Mouse (Mus musculus): ENCODE data around the gene Thbs1. TPM values are rescaled to one million over a fixed set of nuclear protein-coding genes. Genes with fewer than 3 reads are reported as not detected.

The Thbs1 gene
- polyA plus RNA-seq (2015; fragmentation: Nextera tagmentation; extraction: Ambion mirVana), result 1.5 and 1.8 TPM in 2 replicates

DNA sequence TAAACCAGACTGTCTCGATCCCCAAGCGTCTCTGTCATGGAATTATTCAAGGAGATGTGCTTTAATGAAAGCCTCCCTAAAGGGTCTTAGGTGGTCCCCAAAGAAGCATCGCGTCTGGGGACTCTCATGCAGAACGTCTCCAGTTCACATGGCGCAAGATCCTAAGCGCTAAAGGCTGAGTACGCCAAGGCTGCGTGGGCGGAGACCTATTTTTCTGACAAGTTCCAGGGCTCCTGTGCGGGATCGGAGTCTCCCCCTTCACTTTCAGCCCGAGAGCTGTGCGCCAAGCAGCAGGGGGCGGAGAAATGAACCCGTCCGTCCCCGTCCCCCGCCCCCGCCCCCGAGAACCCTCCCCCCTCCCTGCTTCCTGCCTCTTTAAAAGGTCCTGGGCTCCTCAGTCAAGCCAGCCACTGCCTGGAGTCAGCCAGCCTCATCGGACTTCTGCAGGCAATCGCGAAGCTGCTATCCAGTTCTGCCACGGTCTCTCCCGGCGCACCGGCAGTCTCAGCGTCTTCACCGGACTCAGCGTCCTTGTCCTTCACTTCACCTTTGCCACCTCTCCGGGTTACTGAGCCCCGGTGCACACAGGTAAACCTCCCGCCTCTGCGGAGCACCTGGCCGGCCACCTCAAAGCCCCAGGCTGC, at the start of gene Thbs1:
Gene Thbs1, plus strand, starts transcription at position 389 of the 644 bp plus-strand sequence.
- peak; percentile 31 for DNase-seq (ENCODE audit: low spot score)

DNA sequence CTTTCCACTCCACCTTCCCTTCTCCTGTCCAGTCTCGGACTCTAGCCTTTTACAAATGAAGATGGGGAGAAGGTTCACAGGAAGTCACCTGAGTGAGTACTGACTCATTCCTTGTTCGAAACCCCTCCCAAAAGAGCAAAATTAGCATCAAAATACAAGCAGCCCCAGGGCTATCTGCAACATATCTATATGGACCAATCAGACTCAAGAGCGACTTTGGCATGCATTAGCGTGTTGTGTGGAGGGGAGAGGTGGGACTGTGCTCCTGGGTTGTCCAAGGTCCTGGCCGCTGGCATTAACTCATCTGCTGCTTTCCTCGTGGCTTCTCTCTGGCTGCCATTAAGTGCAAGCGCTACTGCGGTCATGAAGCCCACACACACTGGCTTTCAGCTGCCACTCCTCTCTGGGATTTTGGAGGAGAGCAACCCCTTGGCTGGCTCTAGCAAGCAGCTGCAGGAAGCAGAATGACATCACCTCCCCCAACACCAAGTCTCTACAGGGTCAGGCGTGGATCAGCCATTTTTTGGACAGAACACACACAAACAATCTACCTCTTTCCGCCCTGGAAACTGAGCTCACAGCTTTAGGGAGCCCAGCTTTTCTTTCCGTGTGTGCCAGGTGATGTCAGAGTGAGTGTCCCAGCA, 47.4 kb upstream of the Thbs1 start:
- DNase-seq (ENCODE audit: low spot score), result no peak

DNA sequence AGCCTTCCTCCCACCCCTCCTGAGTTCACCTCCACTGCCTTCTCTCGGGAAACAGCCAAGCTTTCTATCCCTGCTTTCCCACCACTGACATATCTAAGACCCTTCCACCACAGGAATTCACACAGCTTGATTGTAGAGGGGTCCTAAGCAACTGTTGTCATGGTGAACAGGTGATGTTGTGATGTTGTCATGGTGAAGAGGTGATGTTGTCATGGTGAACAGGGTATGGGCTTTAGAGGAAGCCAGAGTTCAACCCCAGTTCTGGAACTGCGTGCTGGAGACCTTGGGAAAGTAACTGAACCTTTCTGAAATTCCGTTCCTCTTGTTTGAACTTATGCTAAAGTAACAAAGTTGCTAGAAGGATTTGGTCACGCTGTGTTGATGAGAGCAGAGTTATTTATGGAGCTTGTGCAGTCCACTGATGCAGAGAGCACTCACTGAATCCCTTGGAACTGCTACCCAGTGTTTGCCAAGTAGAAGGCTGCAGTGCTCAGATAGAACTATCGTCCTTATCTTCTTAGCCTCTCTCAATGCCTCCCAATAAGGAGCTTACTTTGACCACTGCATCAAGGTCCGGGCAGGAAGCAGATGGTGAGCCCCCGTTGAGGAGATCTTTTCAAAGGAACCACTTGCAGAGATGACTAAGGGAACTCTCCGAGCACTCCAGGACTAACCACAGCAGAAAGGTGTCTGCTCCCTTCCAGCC, 45.5 kb upstream of the Thbs1 start:
- DNase-seq (ENCODE audit: low spot score), result no peak

- DNase-seq (ENCODE audit: low spot score), result no peak
Observed at GRCm38 (mm10) chr2:118069975-118070374, 41.7 kb upstream of the Thbs1 start.

- no peak for DNase-seq (ENCODE audit: low spot score)
Observed at GRCm38 (mm10) chr2:118072811-118073372, 38.8 kb upstream of the Thbs1 start.

DNA sequence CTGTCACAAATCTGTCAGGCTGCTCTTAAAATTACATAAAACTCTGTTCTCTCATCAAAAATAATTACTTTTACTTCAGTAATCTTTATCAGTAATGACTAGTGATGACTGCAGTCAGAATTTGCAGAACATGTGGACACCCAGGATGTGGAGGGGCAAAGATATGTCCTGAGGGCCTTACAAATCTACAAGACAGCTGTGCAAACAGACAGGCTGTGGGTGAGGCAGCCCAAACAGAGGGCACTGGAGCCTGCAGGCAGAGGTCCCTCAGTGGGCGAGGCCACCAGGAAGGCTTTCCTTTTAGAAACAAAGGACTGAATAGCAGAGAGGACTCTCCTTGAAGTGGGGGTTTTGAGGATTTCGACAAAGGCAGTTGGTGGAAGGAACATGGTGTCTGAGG, 37.6 kb upstream of the Thbs1 start:
- no peak for DNase-seq (ENCODE audit: low spot score)

DNA sequence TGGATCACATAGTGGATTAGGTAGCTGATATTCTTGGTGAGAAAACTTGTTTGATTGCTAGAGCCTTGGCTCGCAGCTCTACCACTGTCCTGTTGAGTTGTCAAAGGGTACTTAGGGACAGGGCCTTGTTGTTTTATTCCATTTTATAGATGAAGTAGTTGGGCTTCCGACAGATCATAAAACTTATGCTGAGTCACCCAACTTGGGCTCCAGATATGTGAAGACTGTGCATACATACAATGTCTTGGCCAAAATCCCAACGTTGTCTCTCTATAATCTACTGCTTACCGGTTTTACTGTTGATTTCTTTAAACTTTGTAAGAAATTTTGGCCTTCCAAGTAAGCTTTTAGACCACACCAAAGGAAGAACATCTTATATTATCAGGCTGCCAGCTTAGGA, 36.5 kb upstream of the Thbs1 start:
- no peak for DNase-seq (ENCODE audit: low spot score)

GRCm38 (mm10) chr2:118079131-118079530, 32.5 kb upstream of the Thbs1 start:
- DNase-seq (ENCODE audit: low spot score), result no peak

DNA sequence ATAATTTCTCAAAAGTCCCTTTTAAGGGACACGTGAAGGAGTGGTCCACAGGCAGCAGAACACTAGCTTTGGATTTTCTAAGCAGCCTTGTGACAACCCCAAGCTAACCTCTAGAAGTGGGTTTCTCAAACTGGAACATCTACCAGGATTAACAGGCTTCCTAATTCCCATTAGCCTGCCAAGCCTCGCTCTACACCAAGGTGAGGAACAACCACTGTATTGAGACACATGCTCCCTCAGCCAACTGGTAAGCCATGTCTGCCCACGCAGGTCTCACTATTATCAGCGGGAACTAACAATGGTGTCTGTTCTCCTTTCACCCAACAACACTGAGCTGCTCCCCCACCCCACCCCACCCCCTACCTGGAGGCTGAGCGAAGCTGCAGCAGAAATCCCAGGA, 30.1 kb upstream of the Thbs1 start:
- no peak for DNase-seq (ENCODE audit: low spot score)

DNA sequence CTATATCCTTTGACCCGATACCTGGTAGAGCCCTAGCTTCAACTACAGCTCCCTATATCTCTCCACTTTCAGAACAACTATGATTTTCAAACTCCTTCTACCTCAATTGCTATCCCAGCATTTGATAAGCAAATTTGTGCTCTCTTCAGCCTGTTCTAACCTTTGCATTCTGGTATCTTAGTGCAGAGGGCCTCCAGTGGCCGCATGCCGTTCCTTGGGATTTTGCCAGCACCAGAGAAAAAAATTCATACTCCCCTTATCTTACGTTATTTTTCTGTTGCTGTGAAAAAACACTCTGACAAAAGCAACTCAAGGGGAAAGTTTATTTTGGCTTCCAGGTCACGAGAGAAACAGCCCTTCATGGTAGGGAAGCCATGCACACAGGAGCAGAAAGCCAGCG, 28.0 kb upstream of the Thbs1 start:
- no peak for DNase-seq (ENCODE audit: low spot score)

GRCm38 (mm10) chr2:118084693-118085092, 27.0 kb upstream of the Thbs1 start:
- DNase-seq (ENCODE audit: low spot score), result no peak

- DNase-seq (ENCODE audit: low spot score), result no peak
Observed at GRCm38 (mm10) chr2:118085647-118086046, 26.0 kb upstream of the Thbs1 start.

DNA sequence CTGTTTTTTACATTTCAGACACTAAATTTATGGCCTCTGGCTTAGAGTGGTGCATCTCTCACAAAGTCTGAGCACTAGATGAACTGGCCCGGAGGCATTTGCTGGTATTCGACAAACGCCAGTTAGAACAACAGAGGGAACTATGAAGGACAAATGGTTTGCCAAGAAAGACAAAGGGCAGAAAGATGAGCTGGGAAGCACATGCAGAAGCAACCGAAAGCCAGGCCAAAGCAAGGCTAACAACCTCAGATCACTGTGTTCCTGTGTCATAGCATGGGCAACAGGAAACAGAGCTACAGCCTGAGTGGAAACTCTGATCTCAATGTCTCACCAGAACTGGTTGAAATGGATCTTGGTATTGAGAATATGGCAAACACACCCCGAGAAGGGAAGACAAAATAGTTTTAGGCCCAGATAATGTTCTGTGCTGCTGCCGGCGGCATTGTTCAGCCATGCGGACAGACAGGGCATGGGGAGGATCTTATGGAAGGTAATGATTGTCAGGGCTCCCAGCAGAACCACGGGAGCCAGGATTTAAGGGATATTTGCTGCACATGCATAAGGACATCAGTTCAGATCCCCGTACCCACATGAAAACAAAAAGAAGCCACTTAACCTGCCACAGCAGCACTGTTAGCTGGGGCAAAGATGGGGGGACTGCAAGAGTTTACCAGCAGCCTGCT, 24.5 kb upstream of the Thbs1 start:
- DNase-seq (ENCODE audit: low spot score), result no peak

DNA sequence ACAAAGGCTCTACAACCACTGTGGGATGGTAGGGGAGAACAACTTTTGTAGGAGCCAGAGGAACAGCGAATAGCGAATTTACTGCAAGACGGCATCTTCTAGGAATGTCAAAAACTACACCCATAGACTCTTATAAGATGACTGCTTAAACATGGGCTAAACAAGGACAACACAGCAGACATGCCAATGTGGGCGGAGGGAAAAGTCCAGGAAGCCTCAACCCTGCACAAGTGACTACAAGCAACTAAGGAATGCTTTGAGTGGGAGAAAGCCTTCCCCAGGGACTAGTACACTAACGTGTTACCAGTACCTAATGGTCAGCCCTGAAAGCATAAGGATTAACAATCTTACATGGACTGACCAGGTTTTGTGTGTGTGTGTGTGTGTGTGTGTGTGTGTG, 20.4 kb upstream of the Thbs1 start:
- no peak for DNase-seq (ENCODE audit: low spot score)

GRCm38 (mm10) chr2:118099104-118099503, 12.6 kb upstream of the Thbs1 start:
- no peak for DNase-seq (ENCODE audit: low spot score)

DNA sequence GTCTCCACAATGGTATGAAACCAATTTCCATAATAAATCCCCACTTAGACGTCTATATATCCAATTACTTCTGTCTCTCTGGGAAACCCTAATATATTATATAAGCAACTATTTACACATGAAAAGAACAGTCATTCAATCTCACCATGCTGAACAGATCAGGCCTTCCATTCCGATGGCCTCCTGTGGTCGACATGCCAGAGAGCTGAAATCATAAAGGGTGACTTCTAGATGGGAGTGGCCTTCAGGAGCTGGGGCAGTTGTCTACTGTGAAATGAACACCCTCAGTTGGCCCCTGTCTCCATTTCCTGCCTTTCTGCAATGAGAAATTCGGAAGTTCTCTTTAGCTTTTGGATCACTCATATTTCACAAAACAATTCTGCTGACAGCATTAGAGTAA, 9.5 kb upstream of the Thbs1 start:
- no peak for DNase-seq (ENCODE audit: low spot score)

DNA sequence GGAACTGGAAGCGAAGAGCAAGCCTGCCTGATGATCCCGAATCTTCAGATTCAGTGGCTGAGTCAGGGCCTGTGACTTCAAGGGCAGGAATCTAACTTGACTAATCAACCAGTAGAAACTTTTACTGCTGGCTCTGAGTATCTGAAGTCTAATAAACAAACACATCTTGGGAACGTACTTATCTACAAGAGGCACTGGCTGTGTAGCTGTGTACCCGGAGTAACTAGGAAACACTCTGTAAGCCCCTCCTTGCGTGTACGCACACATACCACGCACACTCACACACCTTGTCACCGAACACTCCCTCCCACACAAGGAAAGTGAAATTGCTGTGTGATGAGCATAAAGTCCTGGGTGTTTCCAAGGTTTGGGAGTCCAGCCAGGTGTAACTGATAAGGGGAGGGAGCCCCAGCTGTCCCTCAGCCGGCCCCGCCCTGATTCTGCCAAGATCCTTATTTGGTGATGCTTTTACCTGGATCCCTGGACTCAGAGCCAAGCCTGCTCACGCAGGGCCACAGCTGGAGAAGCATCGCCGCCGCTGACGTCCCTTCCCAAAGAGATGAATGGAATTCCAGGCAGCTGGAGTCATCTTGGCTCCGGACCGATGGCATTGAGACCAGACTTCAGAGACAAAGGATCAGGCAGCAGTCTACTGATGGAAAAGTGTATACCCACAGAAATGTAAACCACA, 1.3 kb upstream of the Thbs1 start:
- DNase-seq (ENCODE audit: low spot score), result no peak

DNA sequence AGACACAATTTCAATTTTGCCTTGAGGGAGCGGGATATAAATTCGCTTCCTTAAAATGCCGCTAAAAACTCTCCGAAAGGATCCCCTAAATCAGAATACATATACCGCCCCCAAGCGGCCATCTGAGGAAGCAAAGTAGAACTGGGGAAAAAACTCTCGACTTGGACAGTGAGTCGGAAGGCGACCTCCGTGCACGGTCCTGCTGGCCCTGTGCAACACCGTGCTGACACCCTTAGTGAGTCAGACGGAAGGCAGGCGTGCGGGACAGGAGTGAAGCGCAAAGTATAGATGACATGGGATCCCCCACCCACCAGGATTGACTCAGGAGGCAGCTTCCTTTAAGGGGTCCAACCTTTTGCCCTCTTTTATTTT, 574 bp upstream of the Thbs1 start:
- DNase-seq (ENCODE audit: low spot score), result peak; percentile 59

GRCm38 (mm10) chr2:118112438-118112837, 762 bp downstream of the Thbs1 start:
- DNase-seq (ENCODE audit: low spot score), result no peak

DNA sequence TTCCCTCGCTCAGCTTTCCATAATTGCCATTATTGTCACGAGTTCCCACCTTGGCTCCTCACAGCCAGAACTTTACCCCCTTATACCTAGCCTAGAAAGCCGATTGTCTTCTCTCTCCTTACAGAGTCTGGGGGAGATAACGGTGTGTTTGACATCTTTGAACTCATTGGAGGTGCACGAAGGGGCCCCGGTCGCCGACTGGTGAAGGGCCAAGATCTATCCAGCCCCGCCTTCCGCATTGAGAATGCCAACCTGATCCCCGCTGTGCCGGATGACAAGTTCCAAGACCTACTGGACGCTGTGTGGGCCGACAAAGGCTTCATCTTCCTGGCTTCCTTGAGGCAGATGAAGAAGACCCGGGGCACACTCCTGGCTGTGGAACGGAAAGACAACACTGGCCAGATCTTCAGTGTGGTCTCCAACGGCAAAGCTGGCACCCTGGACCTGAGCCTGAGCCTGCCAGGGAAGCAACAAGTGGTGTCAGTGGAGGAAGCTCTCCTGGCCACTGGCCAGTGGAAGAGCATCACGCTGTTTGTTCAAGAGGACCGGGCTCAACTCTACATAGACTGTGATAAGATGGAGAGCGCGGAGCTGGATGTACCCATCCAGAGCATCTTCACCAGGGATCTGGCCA, 1.3 kb downstream of the Thbs1 start:
- no peak for DNase-seq (ENCODE audit: low spot score)
